Mouse (Mus musculus) gastrocnemius, adult 2 months (tissue): ENCODE data around the gene Tpsb2. TPM values are rescaled to one million over a fixed set of nuclear protein-coding genes. Genes with fewer than 3 reads are reported as not detected.

Source experiments
- DNase-seq: peaks from one replicate; pipeline ENCODE4 v3.0.0; 2022
- H3K27ac ChIP-seq: fragments of 200-600 bp; 2 replicates; pipeline ENCODE4 v1.8.1; 2022; ENCODE audit warnings: mild to moderate bottlenecking
- H3K4me3 ChIP-seq: fragments of 200-600 bp; 2 replicates; pipeline ENCODE4 v1.8.1; 2022; ENCODE audit warnings: mild to moderate bottlenecking, moderate library complexity
- CTCF ChIP-seq: fragments of 200-600 bp; IDR thresholded peaks from 2 replicates; pipeline ENCODE4 v1.8.1; 2022; ENCODE audit warnings: antibody characterized with exemption, mild to moderate bottlenecking, moderate library complexity
- intact Hi-C: fragments of 180-260 bp; cut with DNase I; formaldehyde crosslinking; loops from one replicate; pipeline ENCODE4 v1.15.1; 2025
- total RNA-seq, 2 experiments: library from RNA; stranded (reverse); gene quantifications; 2 replicates each; pipeline ENCODE4 v1.2.3; 2021

The Tpsb2 gene
- total RNA-seq, 2 experiments from 2014 or later, result 1.9 to 4.7 TPM

DNA sequence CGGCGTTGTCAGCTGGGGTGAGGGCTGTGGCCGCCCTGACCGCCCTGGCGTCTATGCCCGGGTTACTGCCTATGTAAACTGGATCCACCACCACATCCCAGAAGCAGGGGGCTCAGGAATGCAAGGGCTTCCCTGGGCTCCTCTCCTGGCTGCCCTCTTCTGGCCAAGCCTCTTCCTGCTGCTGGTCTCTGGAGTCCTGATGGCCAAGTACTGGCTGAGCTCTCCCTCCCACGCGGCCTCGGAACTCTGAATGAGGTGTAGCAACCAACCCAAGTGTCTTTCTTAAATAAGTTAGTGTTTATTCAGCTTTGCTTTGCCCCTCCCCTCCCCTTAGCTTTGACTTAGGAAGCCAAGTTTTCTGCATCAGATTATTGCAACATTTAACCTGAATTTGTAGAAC, 7.9 kb downstream of the Tpsb2 start:
- no peak overlapping the region for H3K4me3 ChIP-seq
- no peak for TF ChIP-seq CTCF
- intact Hi-C loops, result no loop called here
- DNase-seq, result no peak
- no peak overlapping the region for H3K27ac ChIP-seq

DNA sequence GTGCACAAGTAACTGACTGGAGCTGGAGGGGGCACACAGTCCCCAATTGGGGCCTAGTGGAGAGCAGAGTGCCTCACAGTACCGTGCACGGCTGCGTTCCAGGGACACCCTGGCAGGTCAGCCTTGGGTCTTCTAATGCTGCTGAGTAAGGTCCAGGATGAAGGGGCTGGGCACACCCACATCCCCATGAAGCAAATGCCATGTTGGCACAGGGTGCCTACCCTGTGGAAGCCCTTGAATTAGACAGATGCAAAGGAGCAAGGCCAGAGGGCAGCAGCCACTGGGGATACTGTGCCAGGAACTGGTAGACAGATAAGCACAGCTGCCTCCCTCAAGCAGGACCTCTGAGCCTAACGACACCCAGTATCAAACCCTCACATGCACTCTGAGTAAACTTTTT, 28.4 kb downstream of the Tpsb2 start:
- Histone ChIP-seq H3K4me3 (no peak overlapping the region), H3K27ac (no peak overlapping the region)
- no peak for TF ChIP-seq CTCF
- no peak for DNase-seq
- intact Hi-C loops, result no loop called here

DNA sequence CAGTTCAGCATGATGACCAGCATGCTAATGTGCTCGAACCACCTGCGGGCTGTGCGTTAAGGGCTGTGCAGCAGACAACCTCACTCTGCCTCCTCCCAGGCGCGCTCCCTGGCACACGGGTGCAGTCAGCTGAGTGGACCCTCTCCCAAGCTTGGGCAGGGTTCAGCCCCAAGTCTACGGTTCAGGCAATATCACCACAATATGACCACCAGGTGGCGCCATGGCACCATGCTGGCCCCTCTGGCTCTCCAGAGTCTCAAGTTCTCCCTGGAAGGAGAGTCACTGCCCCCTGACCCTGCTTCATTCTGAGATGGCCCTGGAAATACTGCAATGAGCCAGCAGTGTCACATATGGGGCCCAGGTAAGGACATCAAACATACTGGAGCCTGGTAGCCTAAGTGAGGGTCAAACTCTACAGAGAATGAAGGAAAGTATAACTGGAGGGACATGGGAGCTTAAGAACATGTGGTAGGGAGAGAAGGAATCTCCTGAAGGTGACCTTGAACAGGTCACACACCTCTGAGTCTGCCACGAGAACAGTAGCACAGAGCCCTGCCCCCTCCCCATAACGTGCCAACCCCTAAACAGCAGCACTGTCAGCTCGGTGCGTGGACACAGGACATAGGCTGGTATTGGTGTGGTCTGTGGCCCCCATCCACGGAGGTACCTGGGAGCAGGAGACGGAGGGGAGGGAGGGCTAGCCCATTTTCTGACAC, 31.9 kb downstream of the Tpsb2 start:
- Histone ChIP-seq H3K27ac (no peak overlapping the region), H3K4me3 (no peak overlapping the region)
- TF ChIP-seq CTCF, result peak; percentile 93
- intact Hi-C loops, result loop anchor here (1.0 to 5.0 kb wide), 2 partner anchors 72 to 299 kb away; no protein-coding TSS in a partner anchor
- peak; percentile 81 for DNase-seq

DNA sequence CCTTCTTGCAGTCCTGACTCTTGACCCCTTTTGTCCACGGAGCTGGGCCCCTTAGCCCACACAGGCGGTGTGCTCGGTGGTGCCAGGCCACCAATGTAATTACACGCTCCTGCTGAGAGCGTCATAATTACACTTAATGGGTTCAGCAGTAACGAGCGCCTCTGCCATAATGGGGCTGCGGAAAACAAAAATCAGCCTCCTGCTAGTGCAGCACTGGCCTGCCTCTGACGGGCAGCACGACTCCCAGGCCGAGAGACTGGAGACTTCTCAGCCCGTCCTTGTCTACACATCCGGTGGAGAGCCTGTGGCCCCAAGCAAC, 32.4 kb downstream of the Tpsb2 start:
- TF ChIP-seq CTCF, result no peak
- Histone ChIP-seq H3K4me3 (no peak overlapping the region), H3K27ac (no peak overlapping the region)
- intact Hi-C loops, result loop anchor here (1.0 to 5.0 kb wide), 2 partner anchors 72 to 299 kb away; no protein-coding TSS in a partner anchor
- no peak for DNase-seq

DNA sequence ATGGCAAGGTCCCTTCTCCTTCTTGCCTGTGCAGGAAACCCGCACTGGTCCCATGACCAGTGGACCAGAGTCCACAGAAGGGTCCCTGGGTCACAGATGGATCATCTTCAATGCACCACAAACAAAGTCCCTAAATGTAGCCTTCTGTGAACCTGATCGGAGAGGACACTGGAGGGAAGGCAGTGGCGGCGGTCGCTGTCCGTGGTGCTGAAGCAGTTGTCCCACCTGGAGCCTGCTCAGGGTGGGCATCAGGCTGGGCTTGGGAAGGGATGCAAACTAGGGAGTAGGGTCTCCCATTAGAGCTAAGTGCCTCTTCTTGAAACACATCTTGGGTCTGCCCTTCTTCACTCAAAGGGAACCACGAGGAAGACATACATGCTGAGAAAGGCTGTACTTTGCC, 34.3 kb downstream of the Tpsb2 start:
- Histone ChIP-seq H3K4me3 (no peak overlapping the region), H3K27ac (no peak overlapping the region)
- DNase-seq, result no peak
- TF ChIP-seq CTCF, result no peak
- intact Hi-C loops, result no loop called here

DNA sequence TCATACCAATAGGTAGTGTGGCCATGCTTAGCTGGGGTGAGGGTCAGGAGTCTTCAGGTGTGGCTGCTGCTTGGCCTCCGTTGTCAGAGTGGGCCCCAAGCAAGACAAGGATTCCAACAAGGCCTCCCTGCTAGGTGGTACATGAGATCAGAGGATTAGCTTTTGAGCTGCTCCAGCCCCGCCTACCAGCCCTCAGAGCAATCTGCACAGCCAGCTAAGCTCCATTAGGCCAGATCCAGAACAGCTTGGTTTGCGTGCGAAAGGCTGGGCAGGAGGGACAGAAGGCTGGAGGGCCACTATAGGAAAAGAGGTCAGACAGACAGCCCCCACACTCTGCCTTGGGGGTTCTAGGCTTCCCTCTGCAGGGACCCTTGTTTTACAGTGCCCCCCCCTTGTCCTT, 35.4 kb downstream of the Tpsb2 start:
- TF ChIP-seq CTCF, result no peak
- H3K4me3 ChIP-seq, result no peak overlapping the region
- intact Hi-C loops, result no loop called here
- H3K27ac ChIP-seq, result no peak overlapping the region
- DNase-seq, result no peak

DNA sequence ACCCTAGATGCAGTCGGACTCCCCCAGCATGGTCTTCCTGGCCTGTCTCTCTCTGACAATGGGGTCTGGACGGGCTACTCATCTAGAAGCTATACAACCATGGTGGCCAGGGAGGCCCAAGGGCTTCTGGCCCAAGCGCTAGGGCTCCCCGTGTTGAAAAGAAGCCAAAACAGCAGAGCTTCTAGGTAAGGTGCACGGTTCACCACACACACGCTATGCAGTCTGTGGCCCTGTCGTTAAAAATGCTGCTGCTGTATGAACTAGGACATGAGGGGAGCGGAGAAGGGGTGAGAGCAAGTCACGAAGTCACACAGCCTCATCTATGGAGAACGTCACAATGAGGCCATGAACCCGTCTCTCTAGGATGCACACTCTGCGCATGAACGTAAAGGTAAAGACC, 36.1 kb downstream of the Tpsb2 start:
- Histone ChIP-seq H3K27ac (no peak overlapping the region), H3K4me3 (no peak overlapping the region)
- TF ChIP-seq CTCF, result no peak
- DNase-seq, result no peak
- intact Hi-C loops, result no loop called here

DNA sequence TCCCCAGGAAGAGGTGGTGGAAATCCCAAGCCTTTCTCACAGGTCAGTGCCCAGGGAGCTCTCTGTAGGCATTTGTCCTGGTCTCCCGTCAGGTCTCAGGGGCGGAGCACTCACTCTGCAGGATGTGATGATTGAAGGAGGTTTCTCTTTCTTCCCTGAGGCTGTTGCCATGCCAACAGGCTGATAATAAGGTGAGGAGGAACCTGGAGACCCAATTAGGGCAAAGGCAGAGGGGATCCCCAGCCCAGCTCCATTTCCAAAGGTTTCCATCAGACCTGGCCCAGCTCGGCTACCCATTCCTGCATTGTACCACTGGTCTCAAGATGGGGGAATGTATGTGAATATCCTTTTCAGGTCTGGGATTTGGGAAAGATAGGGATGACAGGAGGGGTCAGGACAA, 38.1 kb downstream of the Tpsb2 start:
- no peak for TF ChIP-seq CTCF
- no peak for DNase-seq
- no peak overlapping the region for H3K4me3 ChIP-seq
- intact Hi-C loops, result no loop called here
- H3K27ac ChIP-seq, result no peak overlapping the region

DNA sequence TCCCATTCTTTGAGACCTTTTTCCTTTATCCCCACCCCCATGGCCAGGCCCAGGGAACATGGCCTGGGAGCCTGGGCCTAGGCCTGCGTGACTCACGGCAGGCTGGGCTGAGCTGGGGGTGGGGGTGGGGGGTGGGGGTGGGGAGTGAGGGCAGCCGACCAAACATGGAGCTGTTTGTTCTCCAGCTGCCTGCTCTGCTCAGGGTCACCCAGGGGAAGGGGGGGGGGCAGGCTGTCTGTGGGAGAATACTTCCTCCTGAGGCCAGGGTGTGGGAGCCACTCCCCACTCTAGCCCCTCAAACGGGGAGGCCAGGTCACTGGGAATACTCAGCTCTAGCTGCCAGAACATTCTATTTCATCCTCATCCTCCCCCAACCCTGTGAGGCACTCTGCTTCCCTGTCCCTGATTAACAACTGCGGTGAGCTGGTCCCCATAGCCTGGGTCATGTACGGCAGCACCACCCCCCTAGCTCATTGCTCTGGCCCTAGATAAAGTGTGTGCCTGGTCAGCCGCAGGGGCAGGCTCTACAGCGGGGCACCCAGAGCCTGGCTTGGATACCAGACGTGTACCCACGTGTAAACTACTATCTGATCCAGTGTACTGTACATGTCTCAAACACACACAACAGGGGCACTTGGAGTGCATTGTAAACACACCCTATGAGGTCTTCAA, 39.3 kb downstream of the Tpsb2 start:
- no peak for DNase-seq
- Histone ChIP-seq H3K4me3 (no peak overlapping the region; the same call in 1 of the 2 replicates), H3K27ac (peak overlapping the region; percentile 62)
- intact Hi-C loops, result no loop called here
- TF ChIP-seq CTCF, result no peak

DNA sequence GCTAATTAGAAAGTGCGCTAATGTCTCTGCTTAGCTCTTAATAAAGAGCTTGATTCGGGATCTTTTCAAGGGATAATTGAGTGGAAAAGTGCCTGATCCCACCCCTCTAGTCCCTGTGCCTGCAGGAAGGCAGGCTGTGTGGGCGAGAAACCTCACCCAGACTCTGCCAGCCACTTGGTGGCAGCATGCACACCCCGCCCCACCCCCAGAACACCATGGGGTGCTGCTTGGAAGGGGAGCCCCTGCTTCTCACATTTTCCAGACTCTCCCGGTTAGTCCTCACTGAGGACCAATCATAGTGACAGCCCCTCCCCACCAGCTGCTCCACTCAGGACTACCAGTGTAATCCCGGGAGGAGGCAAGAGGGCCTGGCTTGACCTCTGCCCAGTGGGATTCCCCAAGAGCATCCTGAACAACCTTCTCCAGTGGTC, 39.9 kb downstream of the Tpsb2 start:
- intact Hi-C loops, result no loop called here
- Histone ChIP-seq H3K4me3 (peak overlapping the region; percentile 11; the same call in 1 of the 2 replicates), H3K27ac (peak overlapping the region; percentile 62)
- no peak for DNase-seq
- 0 out of 2 replicates have a peak, but pooled peaks have one; percentile 3 for TF ChIP-seq CTCF

DNA sequence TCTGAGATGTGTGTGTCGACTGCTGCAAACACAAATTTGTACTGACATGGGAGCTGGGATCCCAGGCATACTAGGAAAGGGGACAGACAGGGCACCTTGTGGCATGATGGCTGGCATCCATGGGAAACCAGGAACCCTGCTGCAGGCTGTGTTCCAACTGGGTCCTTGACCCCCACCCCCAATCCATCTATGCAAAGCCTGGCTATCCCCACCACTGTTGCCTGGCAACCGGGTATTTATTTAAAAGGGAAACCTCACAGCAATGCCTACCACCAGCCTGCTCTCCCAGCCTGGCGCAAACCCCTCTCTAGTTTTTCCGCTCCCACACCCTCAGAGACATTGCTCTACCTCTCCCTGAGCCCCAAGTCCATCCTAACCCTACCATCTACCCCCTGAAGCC, 41.2 kb downstream of the Tpsb2 start:
- intact Hi-C loops, result no loop called here
- DNase-seq, result no peak
- Histone ChIP-seq H3K27ac (no peak overlapping the region), H3K4me3 (no peak overlapping the region)
- TF ChIP-seq CTCF, result no peak

DNA sequence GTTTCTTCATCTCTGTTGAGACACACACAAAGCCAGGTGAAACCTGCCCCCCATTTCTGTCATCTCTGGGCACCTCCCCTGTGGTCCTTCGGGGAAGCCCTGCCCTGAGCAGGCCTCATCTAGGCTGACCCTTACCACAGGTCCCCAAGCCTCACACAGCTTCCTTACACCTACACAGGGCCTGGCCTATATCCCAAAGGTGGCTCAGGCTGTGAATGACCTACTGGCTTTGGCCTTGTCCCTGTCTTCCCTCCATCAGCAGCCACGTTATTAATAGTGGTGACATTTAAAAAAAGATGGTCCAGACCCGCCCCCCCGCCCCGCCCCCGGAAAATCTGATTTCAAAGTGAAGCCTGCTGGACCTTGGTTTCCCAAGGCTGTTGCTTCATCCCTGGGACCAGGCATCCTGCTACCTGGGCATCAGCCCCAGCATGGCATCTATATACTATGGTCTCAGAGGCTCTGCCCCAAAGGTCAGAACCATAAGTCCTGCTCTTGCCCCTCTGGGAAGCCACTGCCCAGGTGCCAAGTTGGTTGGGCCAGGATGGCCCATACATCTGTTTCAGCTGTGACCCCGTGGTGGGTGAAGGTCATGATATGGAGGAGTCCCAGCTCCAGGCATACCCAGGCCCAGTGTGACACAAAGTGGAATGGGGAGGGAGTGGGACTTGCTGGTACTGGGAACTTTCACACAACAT, 42.3 kb downstream of the Tpsb2 start:
- TF ChIP-seq CTCF, result no peak
- DNase-seq, result no peak
- intact Hi-C loops, result no loop called here
- Histone ChIP-seq H3K27ac (peak overlapping the region; percentile 24; the same call in 1 of the 2 replicates), H3K4me3 (no peak overlapping the region)

DNA sequence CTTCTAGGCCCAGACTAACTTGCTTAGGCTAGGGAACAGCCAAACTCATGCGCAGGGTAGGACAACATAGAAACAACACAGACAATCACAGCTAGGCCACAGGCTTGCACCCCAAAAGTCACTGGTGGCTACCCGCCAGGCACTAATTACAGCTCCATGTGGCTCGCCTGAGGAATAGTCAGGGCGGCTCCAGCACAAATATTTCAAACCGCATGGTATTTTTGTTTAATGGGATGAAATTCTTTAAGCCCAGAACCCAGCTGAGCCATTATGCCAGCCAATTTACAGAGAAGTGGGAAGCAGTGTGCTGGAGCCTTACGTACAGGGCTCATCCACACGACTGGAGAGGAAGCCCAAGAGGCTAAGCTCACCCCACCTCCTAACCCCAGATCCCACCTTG, 43.5 kb downstream of the Tpsb2 start:
- H3K4me3 ChIP-seq, result no peak overlapping the region
- TF ChIP-seq CTCF, result no peak
- DNase-seq, result no peak
- intact Hi-C loops, result no loop called here
- no peak overlapping the region for H3K27ac ChIP-seq
